In genomic region chr8:108854444-108855102, GRCm38 (mm10) we compare ENCODE assay signal across 9 mouse cellular contexts.
DNase-seq lines count a peak whose midpoint lies in the region; ATAC-seq and TF ChIP-seq lines count a peak whose summit lies in the region.
"Had no signal": no experiment of that assay in that cellular context is flagged by ENCODE, and none has a peak within 500 bp of the region (broad histone marks: within the 10 kb centered on the region; RNA-seq: fewer than 3 reads in every experiment).

No protein-coding gene starts in this region.

- H3K27ac ChIP-seq in heart, embryonic 16.5 days (ENCODE audit: low read length) = no peak overlapping the region
- no peak overlapping the region for H3K27ac ChIP-seq in hindbrain, postnatal 0 days
- 0 out of 2 replicates have a peak overlapping the region, but pooled peaks have one; percentile 44 for H3K27ac ChIP-seq in midbrain, embryonic 13.5 days

- peaks cover 4% of the 10 kb centered on the region; the same call in 1 of the 2 replicates for H3K4me1 ChIP-seq in heart, embryonic 16.5 days (ENCODE audit: control insufficient read depth, insufficient read depth, low read length)
- no peaks in the 10 kb centered on the region for H3K4me1 ChIP-seq in hindbrain, postnatal 0 days (ENCODE audit: insufficient read depth, low read length)
- H3K4me1 ChIP-seq in midbrain, embryonic 13.5 days (replicated peaks) = peaks cover 49% of the 10 kb centered on the region

- peak; percentile 60 for ATAC-seq in heart, embryonic 16.5 days (replicated peaks; ENCODE audit: extremely low read depth, insufficient read depth, low FRiP score)
- ATAC-seq in hindbrain, postnatal 0 days = 0 out of 2 replicates have a peak, but pooled peaks have one; percentile 27
- ATAC-seq in midbrain, embryonic 13.5 days = no peak

- no peaks in the 10 kb centered on the region for H3K9me3 ChIP-seq in heart, embryonic 16.5 days (replicated peaks; ENCODE audit: control insufficient read depth, low read length)
- H3K9me3 ChIP-seq in hindbrain, postnatal 0 days (ENCODE audit: low read length) = no peaks in the 10 kb centered on the region
- H3K9me3 ChIP-seq in midbrain, embryonic 13.5 days = no peaks in the 10 kb centered on the region

- 50% methylated on average over 12 of the region's 12 CpGs for WGBS in heart, embryonic 16.5 days
- 68% methylated on average over 12 of the region's 12 CpGs for WGBS in hindbrain, postnatal 0 days
- 44% methylated on average over 12 of the region's 12 CpGs for WGBS in midbrain, embryonic 13.5 days

- no peak overlapping the region for H3K4me2 ChIP-seq in heart, embryonic 16.5 days (ENCODE audit: low read depth, low read length)
- H3K4me2 ChIP-seq in hindbrain, postnatal 0 days (ENCODE audit: low read depth, low read length) = no peak overlapping the region
- H3K4me2 ChIP-seq in midbrain, embryonic 13.5 days (replicated peaks) = no peak overlapping the region

- H3K9ac ChIP-seq in heart, embryonic 16.5 days (ENCODE audit: low read length) = no peak overlapping the region
- H3K9ac ChIP-seq in hindbrain, postnatal 0 days (replicated peaks; ENCODE audit: low read length) = no peak overlapping the region
- no peak overlapping the region for H3K9ac ChIP-seq in midbrain, embryonic 13.5 days (replicated peaks)

- peak; percentile 27 for DNase-seq in kidney, adult 18-20 months
- DNase-seq in kidney, postnatal 4 days = no peak
- no peak for DNase-seq in hindbrain, postnatal 0 days (ENCODE audit: low spot score)
- DNase-seq in gastrocnemius, postnatal 4 days (ENCODE audit: low spot score in 2 of 2) = no peak
- no peak for DNase-seq in left cerebral cortex, postnatal 10 days (ENCODE audit: extremely low spot score in 1 of 2, low spot score in 2 of 2)
- DNase-seq: cerebellum, adult 8-10 months; thymus, adult 2 months had no signal

- no peak for TF ChIP-seq CTCF in hindbrain, postnatal 0 days (IDR thresholded peaks at IDR 0.05; ENCODE audit: low read depth)

- H3K27me3 ChIP-seq in heart, embryonic 16.5 days (ENCODE audit: control insufficient read depth, insufficient read depth, low read length) = no peaks in the 10 kb centered on the region
- no peaks in the 10 kb centered on the region for H3K27me3 ChIP-seq in hindbrain, postnatal 0 days (ENCODE audit: insufficient read depth, low read length)
- no peaks in the 10 kb centered on the region for H3K27me3 ChIP-seq in midbrain, embryonic 13.5 days

- H3K36me3 ChIP-seq in heart, embryonic 16.5 days (ENCODE audit: control insufficient read depth, insufficient read depth) = 0 out of 2 replicates have a peak, but pooled peaks cover 3% of the 10 kb centered on the region
- H3K36me3 ChIP-seq in hindbrain, postnatal 0 days (ENCODE audit: insufficient read depth, low read length) = no peaks in the 10 kb centered on the region
- peaks cover 24% of the 10 kb centered on the region for H3K36me3 ChIP-seq in midbrain, embryonic 13.5 days

- H3K4me3 ChIP-seq in heart, embryonic 16.5 days (ENCODE audit: low read length) = no peak overlapping the region
- no peak overlapping the region for H3K4me3 ChIP-seq in hindbrain, postnatal 0 days (ENCODE audit: low read length)
- no peak overlapping the region for H3K4me3 ChIP-seq in midbrain, embryonic 13.5 days (replicated peaks)

- intact Hi-C loops in left cerebral cortex, postnatal 10 days (cut with DNase I) = no loop called here
